Mouse (Mus musculus): ENCODE data around the gene Spag9.

GRCm38 (mm10) chr11:94120690-94121089 lies 124.8 kb downstream of the Spag9 start:
- TF ChIP-seq POLR2A (IDR thresholded peaks at IDR 0.05; ENCODE audit: extremely low read depth, insufficient read depth, low read length): no peak
- no peak for TF ChIP-seq CTCF (IDR thresholded peaks at IDR 0.05; ENCODE audit: low read depth, low read length)

Data from liver, adult 2 months (tissue).